Mouse (Mus musculus) forebrain, embryonic 14.5 days (tissue): ENCODE data around the gene Krt27. TPM values are rescaled to one million over a fixed set of nuclear protein-coding genes. Genes with fewer than 3 reads are reported as not detected.
A peak's percentile ranks its signal among the peaks of the same experiment; 100 is the strongest.

Experiments
- ATAC-seq: fragments of 200-750 bp; cut with Nextera tagmentation; 2 replicates; pipeline ENCODE4 v1.8.0; 2017; ENCODE audit warnings: mild to moderate bottlenecking, moderate library complexity
- DNase-seq: peaks from one replicate; pipeline ENCODE4 v3.0.0-alpha.2; 2015; ENCODE audit warnings: low spot score
- H3K27ac ChIP-seq: fragments of 300-500 bp; sonication (generic); 2 replicates; pipeline ENCODE4 v1.5.1; 2014; ENCODE audit warnings: low read depth, mild to moderate bottlenecking, control low read depth, low read length, moderate library complexity
- H3K27me3 ChIP-seq: fragments of 300-500 bp; sonication (generic); replicated peaks from 2 replicates; pipeline ENCODE4 v1.6.1; 2014; ENCODE audit warnings: low read length, control low read depth, mixed read lengths; ENCODE audit not compliant: control insufficient read depth, insufficient read depth
- H3K36me3 ChIP-seq: fragments of 300-500 bp; sonication (generic); 2 replicates; pipeline ENCODE4 v1.6.1; 2014; ENCODE audit warnings: low read length, control low read depth; ENCODE audit not compliant: control insufficient read depth, insufficient read depth
- H3K4me1 ChIP-seq: fragments of 300-500 bp; sonication (generic); 2 replicates; pipeline ENCODE4 v1.6.1; 2014; ENCODE audit warnings: antibody characterized with exemption, low read length, control low read depth; ENCODE audit not compliant: control insufficient read depth, insufficient read depth
- H3K4me2 ChIP-seq: fragments of 300-500 bp; sonication (generic); 2 replicates; pipeline ENCODE4 v1.6.1; 2014; ENCODE audit warnings: mild to moderate bottlenecking, control low read depth, low read length
- H3K4me3 ChIP-seq: fragments of 300-500 bp; sonication (generic); 2 replicates; pipeline ENCODE4 v1.5.1; 2014; ENCODE audit warnings: low read depth, low read length, control low read depth
- H3K9ac ChIP-seq: fragments of 300-500 bp; sonication (generic); 2 replicates; pipeline ENCODE4 v1.6.1; 2014; ENCODE audit warnings: mild to moderate bottlenecking, low read length, control low read depth, moderate library complexity
- H3K9me3 ChIP-seq: fragments of 300-500 bp; sonication (generic); replicated peaks from 2 replicates; pipeline ENCODE4 v1.6.1; 2016; ENCODE audit warnings: low read length, control low read depth, mixed read lengths; ENCODE audit not compliant: control insufficient read depth
- WGBS: fragments of 180-500 bp; shearing (Covaris S2); extraction: QIAGEN DNeasy Blood & Tissue Kit; methylation state at CpG from one replicate; pipeline ENCODE4 v1.1.7; 2014; 5-methylcytosine and 5-hydroxymethylcytosine counted together
- polyA plus RNA-seq: library from polyadenylated mRNA; unstranded; fragments of >200 nt; fragmentation: Nextera tagmentation; extraction: Ambion mirVana; gene quantifications from 2 replicates; pipeline ENCODE4 v1.2.1, GENCODE M21; 2014

Gene Krt27
- polyA plus RNA-seq, 1 experiment from 2014 or later = not detected

DNA sequence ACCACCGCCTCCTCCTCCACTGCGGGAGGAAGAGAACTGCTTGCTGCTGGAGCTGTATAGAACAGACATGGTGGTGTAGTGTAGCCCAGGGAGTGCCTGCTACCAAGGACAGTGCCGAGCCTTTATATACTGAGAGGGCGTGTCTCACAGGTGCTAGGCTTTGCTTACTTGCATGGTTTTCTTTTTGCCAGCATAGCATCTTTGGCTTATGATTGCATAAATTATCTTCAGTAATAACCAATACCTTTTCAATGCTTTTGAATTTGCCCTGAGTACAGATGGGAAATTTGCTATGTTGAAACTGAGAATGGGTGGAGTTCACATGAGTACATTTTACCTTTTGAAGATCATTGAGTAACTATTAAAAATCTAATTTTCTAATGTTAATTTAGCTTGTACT is 38.4 kb upstream of the Krt27 start, which contains the start of gene Krt10:
Gene Krt10, minus strand, starts transcription at position 101 of the 400 bp plus-strand sequence.
- H3K4me3 ChIP-seq = no peak within 1 kb of the TSS
- no peaks in the 10 kb centered on the region for H3K27me3 ChIP-seq
- H3K9me3 ChIP-seq = no peaks in the 10 kb centered on the region
- no peak for ATAC-seq
- H3K4me2 ChIP-seq = no peak within 1 kb of the TSS
- no peak within 1 kb of the TSS for H3K9ac ChIP-seq
- 91% methylated on average over 4 of the region's 4 CpGs for WGBS
- no peak for DNase-seq
- H3K36me3 ChIP-seq = no peaks in the 10 kb centered on the region
- H3K27ac ChIP-seq = no peak within 1 kb of the TSS
- peaks cover 5% of the 10 kb centered on the region; the same call in 1 of the 2 replicates for H3K4me1 ChIP-seq

- 95% methylated on average over 18 of the region's 18 CpGs for WGBS
- no peaks in the 10 kb centered on the region for H3K27me3 ChIP-seq
Measured at GRCm38 (mm10) chr11:99388661-99389060, 37.8 kb upstream of the Krt27 start.

DNA sequence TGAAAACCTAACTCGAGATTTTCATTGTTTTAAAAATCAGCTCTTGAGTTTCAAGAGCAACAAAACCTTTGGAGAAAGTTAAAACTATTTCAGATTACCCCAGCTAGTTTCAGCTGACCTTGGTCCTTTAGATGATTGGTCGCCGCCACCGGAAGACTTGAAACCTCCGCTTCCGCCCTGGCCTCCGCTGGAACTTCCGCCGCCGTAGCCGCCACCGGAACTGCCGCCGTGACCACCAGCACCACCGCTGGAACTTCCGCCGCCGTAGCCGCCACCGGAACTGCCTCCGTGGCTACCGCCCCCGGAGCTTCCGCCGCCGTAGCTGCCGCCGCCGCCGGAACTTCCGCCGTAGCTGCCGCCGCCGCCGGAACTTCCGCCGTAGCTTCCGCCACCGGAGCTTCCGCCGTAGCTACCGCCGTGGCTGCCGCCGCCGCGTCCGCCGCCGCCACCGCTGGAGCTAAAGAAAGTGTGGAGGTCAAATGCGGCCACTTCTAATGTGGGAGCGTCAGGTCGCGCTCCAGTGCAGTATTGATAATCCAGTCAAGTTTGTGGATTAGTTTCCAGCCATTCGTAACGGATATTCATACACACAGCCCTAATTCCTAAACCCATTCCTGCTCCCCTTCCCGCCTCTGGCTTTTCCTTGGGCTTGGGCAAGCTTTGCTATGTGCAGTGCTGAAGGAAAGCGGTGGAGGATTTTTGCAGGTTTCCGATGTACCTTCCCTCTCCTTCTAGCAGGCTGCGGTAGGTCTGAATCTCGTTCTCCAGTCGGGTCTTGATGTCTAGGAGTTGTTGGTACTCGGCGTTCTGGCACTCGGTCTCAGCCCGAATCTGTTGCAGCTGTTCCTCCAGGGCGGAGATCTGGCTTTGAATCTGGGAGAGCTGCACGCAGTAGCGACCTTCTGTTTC is 35.2 kb upstream of the Krt27 start:
- Histone ChIP-seq H3K36me3 (no peaks in the 10 kb centered on the region), H3K4me2 (peak overlapping the region; percentile 66), H3K9ac (peak overlapping the region; percentile 73), H3K4me1 (peaks cover 5% of the 10 kb centered on the region; the same call in 1 of the 2 replicates), H3K4me3 (peak overlapping the region; percentile 57), H3K27me3 (no peaks in the 10 kb centered on the region), H3K9me3 (no peaks in the 10 kb centered on the region), H3K27ac (peak overlapping the region; percentile 96)
- DNase-seq (peak; percentile 89), ATAC-seq (peak; percentile 94)
- WGBS = 1% methylated on average over 71 of the region's 71 CpGs

More at GRCm38 (mm10) chr11:99388661-99389060, 37.8 kb upstream of the Krt27 start:
- no peak for ATAC-seq
- Histone ChIP-seq H3K9me3 (no peaks in the 10 kb centered on the region), H3K36me3 (no peaks in the 10 kb centered on the region), H3K4me3 (no peak overlapping the region), H3K4me1 (peaks cover 5% of the 10 kb centered on the region; the same call in 1 of the 2 replicates), H3K27ac (no peak overlapping the region), H3K9ac (no peak overlapping the region), H3K4me2 (no peak overlapping the region)
- no peak for DNase-seq

DNA sequence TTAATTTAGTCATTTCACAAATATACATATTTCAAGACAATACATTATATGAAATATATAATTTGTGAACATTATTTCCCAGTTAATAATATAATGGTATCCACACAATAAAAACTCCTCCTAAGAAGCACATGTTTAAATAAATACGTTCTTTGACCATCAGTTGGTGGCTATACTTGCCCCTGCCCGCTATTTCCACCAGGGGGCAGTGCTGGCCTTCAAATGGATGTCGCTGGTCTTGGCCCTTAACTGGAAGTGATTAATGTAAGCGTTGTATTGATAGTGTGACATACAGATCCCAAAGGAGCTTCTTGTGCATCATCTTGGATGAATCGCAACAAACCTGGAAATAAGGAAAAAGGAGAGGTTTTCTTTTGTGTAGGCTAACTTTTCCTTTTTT is 28.7 kb upstream of the Krt27 start:
- Histone ChIP-seq H3K9me3 (no peaks in the 10 kb centered on the region), H3K27me3 (no peaks in the 10 kb centered on the region), H3K4me3 (no peak overlapping the region), H3K36me3 (no peaks in the 10 kb centered on the region), H3K4me1 (no peaks in the 10 kb centered on the region), H3K27ac (no peak overlapping the region), H3K9ac (no peak overlapping the region), H3K4me2 (no peak overlapping the region)
- 14% methylated on average over 5 of the region's 5 CpGs for WGBS
- DNase-seq (peak; percentile 81), ATAC-seq (peak; percentile 54; the same call in 1 of the 2 replicates)

GRCm38 (mm10) chr11:99374803-99375202 is 23.9 kb upstream of the Krt27 start, which contains the start of gene Krt28:
TSS of gene Krt28 (minus strand) at chr11:99374903.
- ATAC-seq (no peak), DNase-seq (no peak)
- H3K27ac ChIP-seq = no peak within 1 kb of the TSS
- H3K27me3 ChIP-seq = no peaks in the 10 kb centered on the region
- no peaks in the 10 kb centered on the region for H3K9me3 ChIP-seq
- WGBS = 86% methylated on average over 13 of the region's 13 CpGs
- no peak within 1 kb of the TSS for H3K4me2 ChIP-seq
- H3K9ac ChIP-seq = no peak within 1 kb of the TSS
- no peak within 1 kb of the TSS for H3K4me3 ChIP-seq
- no peaks in the 10 kb centered on the region for H3K36me3 ChIP-seq
- H3K4me1 ChIP-seq = no peaks in the 10 kb centered on the region

GRCm38 (mm10) chr11:99369853-99370451 is 19.0 kb upstream of the Krt27 start:
- no peak overlapping the region for H3K4me3 ChIP-seq
- no peak overlapping the region for H3K9ac ChIP-seq
- ATAC-seq (no peak), DNase-seq (no peak)
- no peaks in the 10 kb centered on the region for H3K36me3 ChIP-seq
- no peak overlapping the region for H3K4me2 ChIP-seq
- H3K4me1 ChIP-seq = no peaks in the 10 kb centered on the region
- H3K9me3 ChIP-seq = no peaks in the 10 kb centered on the region
- WGBS = 82% methylated on average over 8 of the region's 8 CpGs
- H3K27me3 ChIP-seq = no peaks in the 10 kb centered on the region
- H3K27ac ChIP-seq = no peak overlapping the region

GRCm38 (mm10) chr11:99369229-99369628 is 18.3 kb upstream of the Krt27 start:
- peak; percentile 29 for DNase-seq

DNA sequence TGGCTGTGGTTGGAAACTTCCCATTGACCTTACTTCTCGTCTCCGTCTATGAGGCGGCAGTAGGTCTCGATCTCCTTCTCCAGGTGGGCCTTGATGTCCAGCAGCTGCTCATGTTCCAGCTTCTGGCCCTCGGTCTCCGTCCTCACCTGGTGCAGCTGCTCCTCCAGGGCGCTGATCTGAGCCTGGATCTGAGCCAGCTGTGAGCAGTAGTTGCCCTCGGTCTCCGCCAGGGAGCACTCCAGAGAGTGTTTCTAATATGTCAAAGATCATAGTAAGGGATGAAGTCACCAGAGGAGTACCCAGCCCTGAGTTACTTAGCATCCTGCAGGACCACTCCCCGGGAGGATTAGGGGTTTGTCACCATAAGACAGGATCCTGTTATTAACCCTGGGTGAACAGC is 15.9 kb upstream of the Krt27 start:
- Histone ChIP-seq H3K27ac (no peak overlapping the region), H3K27me3 (no peaks in the 10 kb centered on the region), H3K36me3 (no peaks in the 10 kb centered on the region), H3K4me3 (no peak overlapping the region), H3K9ac (no peak overlapping the region), H3K9me3 (no peaks in the 10 kb centered on the region), H3K4me2 (no peak overlapping the region), H3K4me1 (no peaks in the 10 kb centered on the region)
- no peak for DNase-seq
- no peak for ATAC-seq
- 39% methylated on average over 10 of the region's 10 CpGs for WGBS

More at GRCm38 (mm10) chr11:99369229-99369628, 18.3 kb upstream of the Krt27 start:
- H3K4me1 ChIP-seq = no peaks in the 10 kb centered on the region
- H3K9ac ChIP-seq = no peak overlapping the region
- no peaks in the 10 kb centered on the region for H3K36me3 ChIP-seq
- H3K27me3 ChIP-seq = no peaks in the 10 kb centered on the region
- H3K9me3 ChIP-seq = no peaks in the 10 kb centered on the region
- WGBS = 17% methylated on average over 3 of the region's 3 CpGs
- H3K27ac ChIP-seq = no peak overlapping the region
- no peak overlapping the region for H3K4me3 ChIP-seq
- ATAC-seq = no peak
- H3K4me2 ChIP-seq = no peak overlapping the region
